17 mouse cellular contexts compared by ENCODE assay signal in the genomic region with DNA sequence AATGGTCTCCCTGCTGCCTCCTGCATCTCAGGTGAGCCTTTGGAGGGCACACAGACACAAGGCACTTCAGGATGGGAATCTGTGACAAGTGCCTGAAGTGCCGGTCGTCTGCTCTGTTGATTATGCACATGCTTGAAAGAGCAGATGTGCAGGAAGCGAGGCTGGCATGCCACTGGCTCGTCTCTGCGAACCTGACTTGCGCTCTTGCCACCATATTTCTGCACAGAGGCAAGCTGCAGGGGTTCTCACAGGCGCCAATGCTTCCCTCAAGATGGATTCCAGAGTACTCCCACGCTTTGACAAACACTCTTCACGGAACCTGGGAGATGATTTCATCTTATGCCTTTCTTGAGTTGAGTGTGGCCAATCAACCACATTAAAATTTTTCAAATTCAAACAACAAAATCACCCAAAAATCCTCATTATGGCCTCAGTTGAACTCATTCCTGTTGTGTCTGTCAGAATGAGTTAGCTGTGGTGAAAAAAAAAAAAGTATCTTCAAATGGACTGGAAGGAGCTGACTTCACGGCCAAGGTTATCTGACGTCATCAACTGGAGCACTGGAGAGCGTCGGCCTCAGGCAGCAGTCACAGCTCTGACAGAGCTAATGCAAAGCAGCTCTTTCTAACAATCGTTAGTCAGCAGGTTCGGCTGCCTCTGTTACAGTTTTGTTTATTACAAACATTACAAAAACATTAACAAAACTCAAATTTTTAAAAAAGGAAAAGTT.
DNase-seq lines count a peak whose midpoint lies in the region; ATAC-seq and TF ChIP-seq lines count a peak whose summit lies in the region.
"Had no signal": no experiment of that assay in that cellular context is flagged by ENCODE, and none has a peak within 500 bp of the region (broad histone marks: within the 10 kb centered on the region; RNA-seq: fewer than 3 reads in every experiment).

No protein-coding gene starts in this region.

- intact Hi-C loops in left cerebral cortex, postnatal 4 days (cut with DNase I): no loop called here
- intact Hi-C loops in left cerebral cortex, adult 2 months (cut with DNase I): no loop called here

- no peak overlapping the region for H3K27ac ChIP-seq in left cerebral cortex, adult 2 months
- H3K27ac ChIP-seq: forebrain, embryonic 12.5 days; hindbrain, embryonic 10.5 days; liver, embryonic 15.5 days had no signal

- DNase-seq in cerebellum, postnatal 14 days: peak; percentile 51
- DNase-seq in left cerebral cortex, postnatal 4 days: peak; percentile 29
- DNase-seq in left cerebral cortex, adult 11 months (ENCODE audit: low spot score): no peak
- DNase-seq in adrenal gland, postnatal 25 days: peak; percentile 56
- DNase-seq in retina, embryonic 14.5 days (ENCODE audit: low spot score): peak; percentile 3
- DNase-seq in urinary bladder, adult 2 months (ENCODE audit: low spot score): no peak
- no peak for DNase-seq in left cerebral cortex, adult 2 months (ENCODE audit: extremely low spot score in 1 of 2, low spot score in 2 of 2)
- DNase-seq: cerebellum, adult 2 months; gastrocnemius, postnatal 25 days; kidney, adult 8-10 months; kidney, postnatal 36 days; layer of hippocampus, adult 9-11 months; spleen, adult 18-20 months had no signal

- no peak for TF ChIP-seq CTCF in left cerebral cortex, adult 2 months (IDR thresholded peaks at IDR 0.05)

- no peak for ATAC-seq in cerebellum, adult (ENCODE audit: insufficient number of reproducible peaks, low FRiP score, low TSS enrichment)

- H3K4me3 ChIP-seq in left cerebral cortex, adult 2 months: no peak overlapping the region
- H3K4me3 ChIP-seq: forebrain, embryonic 12.5 days; hindbrain, embryonic 10.5 days; liver, embryonic 15.5 days had no signal

Comparison
In these comparisons a context has a peak if more than half of its experiments do, and no peak if none do; other contexts are left out.
1. DNase-seq: peak in cerebellum, postnatal 14 days (2 of 2), left cerebral cortex, postnatal 4 days (single experiment), adrenal gland, postnatal 25 days (single experiment) and retina, embryonic 14.5 days (single experiment); none in left cerebral cortex, adult 11 months (single experiment), urinary bladder, adult 2 months (single experiment) and left cerebral cortex, adult 2 months (0 of 2).